Mouse (Mus musculus) urinary bladder, postnatal 10 days (tissue): ENCODE measurements around the gene Rab37.

ENCODE experiments used
- DNase-seq: peaks from one replicate; pipeline ENCODE4 v3.0.0; 2022; ENCODE audit warnings: low spot score

Gene Rab37

GRCm38 (mm10) chr11:115085064-115085463, 6.2 kb upstream of the Rab37 start:
- DNase-seq = no peak

DNA sequence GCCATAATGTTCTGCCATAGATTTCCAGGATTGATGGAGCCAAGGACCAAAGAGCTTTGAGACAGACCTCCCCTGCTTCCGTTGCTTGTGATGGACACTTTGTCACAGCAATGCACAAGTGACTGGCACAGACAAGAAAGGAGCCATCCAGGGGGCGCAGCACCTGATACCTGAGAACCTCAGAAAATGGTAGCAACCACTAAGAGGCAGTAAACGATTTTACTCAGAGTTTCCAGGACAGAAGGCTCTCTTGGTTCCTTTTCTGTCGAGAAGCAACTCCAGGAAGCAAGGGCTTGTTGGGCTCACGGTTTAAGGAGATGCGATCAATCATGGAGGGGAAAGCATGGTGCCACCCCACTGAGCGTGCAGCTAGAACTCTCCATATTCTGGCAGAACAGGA, 5.0 kb upstream of the Rab37 start:
- no peak for DNase-seq

DNA sequence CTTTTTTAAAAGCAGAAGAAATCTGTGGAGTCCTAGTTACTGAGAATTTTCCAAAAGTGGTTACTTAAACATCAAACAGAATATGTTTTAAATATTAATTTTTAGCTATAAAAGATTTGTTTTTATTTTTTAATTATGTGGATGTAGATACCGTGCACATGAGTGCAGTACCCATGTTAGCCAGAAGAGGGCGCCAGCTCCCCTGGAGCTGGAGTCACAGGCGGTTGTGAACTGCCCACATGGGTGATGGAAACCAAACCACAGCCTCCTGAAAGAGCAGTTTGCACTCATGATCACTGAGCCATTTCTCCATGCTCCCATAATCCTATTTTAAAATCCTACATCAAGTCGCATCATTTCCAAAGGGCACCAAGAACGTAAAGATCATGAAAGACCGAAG, 1.4 kb upstream of the Rab37 start:
- DNase-seq = no peak

GRCm38 (mm10) chr11:115092140-115092539, 909 bp downstream of the Rab37 start:
- no peak for DNase-seq

DNA sequence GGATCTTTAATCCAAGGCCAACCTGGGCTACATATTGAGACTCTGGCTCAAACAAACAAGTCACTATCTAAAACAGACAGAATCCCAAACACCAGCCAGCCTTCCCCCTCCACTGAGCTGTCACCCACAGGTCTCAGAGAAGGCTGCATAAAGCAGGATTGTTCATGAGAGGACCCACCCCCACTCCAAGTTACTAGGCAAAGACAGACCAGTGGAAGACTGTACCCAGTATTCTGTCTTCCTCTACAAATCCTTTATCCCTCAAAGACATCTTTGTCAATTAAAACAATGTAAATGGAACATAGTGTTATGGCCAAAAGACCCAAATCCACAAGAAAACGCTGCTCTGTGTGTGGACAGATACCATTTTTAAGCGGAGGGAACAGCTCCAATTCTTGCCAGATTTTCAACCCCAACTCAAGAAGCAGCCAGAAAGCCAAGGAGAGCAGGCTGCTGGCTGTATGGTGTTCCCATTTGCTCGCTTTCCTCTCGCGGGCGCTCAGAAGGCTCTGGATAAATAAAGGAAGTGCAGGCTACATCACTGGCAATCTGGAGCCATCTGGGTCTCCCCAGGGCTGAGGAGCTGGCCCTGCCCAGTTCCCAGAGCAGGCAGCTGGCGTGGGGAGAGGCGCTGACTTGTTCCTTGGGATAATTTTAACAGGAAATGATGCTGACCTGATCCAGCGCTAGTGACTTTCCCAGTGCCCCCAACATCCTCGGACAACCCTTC, 7.1 kb downstream of the Rab37 start:
- no peak for DNase-seq

- DNase-seq = no peak
These were observed 8.1 kb downstream of the Rab37 start for GRCm38 (mm10) chr11:115099241-115099840.

DNA sequence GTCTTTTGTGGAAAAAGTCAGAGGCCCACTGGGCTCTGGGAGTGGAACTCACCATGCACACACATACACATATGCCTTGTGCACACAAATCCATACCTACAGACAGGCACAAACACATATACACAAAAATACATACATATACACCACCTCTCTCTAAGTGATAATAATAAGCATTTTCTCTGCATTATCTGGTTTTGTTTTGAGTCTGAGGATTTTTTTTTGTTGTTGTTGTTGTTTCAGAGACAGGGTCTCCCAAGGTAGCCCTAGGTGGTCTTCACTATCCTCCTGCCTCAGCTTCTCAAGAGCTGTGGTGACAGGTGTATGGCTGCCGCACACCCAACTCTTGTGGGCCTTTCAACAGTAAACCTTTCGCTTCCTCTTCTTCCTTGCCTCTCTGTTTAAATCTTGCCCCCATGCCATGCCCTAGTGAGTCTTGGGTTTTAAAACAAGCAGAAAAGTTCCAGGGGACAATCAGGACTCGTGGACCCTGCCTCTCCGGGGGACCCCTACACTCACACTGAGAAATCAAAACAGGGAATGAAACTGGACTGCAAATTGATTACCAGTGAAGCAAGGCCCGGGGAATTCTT, 8.9 kb downstream of the Rab37 start:
- DNase-seq = no peak

- DNase-seq = no peak
These were observed 9.5 kb downstream of the Rab37 start for GRCm38 (mm10) chr11:115100741-115101140.

- no peak for DNase-seq
These were observed 10.4 kb downstream of the Rab37 start for GRCm38 (mm10) chr11:115101615-115102051.

- no peak for DNase-seq
These were observed 10.9 kb downstream of the Rab37 start for GRCm38 (mm10) chr11:115102116-115102515.

- DNase-seq = no peak
These were observed 12.5 kb downstream of the Rab37 start for GRCm38 (mm10) chr11:115103470-115104413.

DNA sequence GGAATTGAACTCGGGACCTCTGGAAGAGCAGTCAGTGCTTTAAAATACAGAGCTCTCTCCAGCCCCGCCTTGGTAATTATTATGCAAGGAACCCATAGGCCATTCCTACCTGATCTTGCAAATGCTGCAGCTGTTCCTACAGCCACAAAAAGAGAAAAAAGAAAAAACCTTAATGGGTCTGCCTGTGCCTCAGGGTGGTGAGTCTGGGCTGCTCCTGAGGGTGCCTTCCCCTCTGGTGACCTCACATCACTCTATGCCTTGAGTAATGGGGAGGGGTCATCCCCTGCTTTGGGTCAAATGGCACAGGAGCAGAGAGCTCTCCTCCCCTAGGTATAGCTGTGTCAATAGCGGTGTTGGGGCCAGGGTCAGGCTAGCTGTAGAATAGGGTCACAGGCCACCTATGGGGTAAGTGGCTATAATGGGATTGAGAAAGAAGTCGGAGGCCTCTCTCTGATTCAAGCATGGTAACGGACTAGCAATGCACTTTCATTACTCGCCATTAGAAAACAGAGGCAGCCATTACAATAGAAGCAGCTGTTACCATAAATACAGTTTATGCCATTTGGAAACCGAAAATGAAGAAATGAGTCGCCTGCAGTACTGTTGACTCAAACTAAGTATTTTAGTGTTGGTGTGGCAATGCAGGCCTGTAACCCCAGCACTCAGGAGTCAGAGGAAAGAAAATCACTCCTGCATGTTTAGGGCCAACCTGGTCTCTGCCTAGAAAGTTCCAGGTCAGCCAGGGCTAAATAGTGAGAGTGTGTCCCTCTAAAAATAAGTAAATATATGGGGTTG, 13.7 kb downstream of the Rab37 start:
- DNase-seq = no peak

DNA sequence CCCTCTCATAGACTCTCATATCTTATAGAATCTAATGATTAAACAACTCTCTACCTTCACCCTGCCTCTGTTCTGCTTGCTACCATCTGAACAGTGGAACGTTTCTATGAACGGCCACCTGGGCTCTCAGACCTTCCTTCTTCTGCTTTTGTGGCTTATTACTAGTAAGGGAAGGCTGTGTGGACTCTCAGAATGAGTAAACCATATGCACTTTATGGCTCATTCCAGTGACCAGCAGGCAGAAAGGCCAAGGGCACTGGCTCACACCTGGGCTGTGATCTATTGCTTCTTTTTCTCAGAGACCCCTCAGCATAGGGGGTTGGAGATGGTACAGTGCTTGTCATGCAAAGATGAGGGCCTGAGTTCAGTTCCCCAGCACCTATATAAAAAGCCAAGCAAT, 15.4 kb downstream of the Rab37 start:
- DNase-seq = no peak

DNA sequence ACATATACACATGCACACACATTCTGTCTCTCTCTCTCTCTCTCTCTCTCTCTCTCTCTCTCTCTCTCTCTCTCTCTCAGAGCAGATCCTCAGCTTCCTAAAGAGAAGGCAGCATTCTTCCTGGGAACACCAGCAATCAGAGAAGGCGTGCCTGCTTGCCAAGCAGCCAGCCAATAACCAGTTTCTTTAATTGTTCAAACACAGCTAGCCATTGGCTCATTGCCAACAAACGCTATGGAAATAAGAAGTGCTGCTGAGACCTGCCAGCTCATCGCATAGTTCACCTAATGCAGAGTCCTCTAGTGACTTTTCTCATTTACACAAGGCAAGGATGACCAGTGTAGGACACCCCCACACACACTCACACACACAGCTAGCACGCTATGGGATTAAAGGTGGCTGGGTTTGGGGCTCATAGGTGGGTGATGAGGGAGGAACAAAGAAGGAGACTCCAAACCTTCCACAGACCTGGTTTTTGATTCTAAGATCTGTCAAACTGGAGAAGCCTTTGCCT, 16.2 kb downstream of the Rab37 start:
- no peak for DNase-seq

DNA sequence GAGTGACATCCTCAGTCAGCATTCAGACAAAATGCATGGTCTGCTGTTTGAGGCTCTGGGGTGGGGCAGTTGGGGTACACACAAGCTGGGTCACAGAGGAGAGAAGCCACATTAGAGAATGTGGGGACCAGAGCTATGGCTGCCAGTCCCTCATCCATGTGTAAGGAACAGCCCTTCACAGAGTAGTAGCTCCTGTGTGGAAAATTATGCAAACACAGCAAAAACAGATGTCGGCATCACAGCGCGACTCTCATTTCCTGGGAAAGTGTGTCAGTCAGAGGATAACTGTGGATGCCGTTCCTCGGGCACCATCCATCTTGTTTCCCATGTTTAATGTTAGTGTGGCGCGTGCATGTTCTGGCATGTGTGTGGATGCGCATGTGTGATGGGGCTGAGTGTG, 16.9 kb downstream of the Rab37 start:
- DNase-seq = no peak

DNA sequence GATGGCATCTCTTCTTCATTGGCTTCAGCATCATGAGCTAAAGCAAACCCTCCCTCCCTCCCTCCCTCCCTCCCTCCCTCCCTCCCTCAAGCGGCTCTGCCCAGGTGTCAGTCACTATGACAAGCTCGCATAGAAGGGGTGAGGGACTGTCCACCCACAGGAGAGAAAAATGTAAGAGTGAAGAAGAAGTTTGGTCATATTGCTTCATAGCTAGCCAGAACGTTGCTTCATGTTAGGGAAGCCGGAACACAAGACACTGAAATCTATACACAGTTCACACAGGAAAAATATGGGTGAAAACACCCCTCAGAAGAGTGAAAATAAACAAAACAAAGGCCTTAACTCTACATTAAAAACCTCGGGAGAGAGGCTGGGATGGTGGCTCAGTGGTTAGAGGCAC, 19.0 kb downstream of the Rab37 start:
- no peak for DNase-seq

DNA sequence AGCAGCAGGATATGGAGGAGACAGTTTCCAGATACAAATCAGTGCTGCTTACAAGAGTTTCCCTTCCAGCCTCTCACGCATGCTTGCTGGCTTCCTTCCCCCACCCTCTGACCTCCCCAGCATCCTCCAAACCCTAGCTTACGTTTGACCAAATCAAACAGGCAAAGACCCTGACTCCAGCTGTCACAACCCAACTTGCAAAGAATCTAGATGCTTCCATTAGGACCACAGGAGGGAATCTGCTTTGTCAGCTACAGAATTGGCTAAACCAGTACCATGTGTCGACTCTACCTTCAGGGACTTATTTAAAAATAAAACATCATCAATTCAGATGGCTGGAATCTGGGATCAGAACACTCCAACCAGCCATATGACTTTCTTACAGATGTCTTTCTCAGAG, 21.0 kb downstream of the Rab37 start:
- no peak for DNase-seq

DNA sequence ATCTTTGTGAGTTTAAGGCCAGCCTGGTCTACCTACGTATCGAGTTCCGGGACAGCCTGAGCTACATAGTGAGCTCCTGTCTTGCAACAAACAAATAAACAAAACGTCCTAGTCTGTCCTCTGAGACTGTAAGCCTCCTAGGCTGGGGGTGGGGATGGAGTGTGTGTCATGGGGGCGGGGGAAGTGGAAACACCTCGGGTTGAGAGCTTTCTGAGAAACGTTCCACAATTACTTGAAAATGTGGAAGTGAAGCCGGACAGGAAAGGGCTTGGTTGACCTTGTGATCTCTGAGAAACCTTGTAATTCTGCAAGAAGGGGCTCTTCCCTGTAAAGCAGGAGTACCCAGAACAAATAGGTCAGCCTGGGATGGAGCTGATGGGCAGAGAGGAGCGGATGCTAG, 28.2 kb downstream of the Rab37 start:
- no peak for DNase-seq

DNA sequence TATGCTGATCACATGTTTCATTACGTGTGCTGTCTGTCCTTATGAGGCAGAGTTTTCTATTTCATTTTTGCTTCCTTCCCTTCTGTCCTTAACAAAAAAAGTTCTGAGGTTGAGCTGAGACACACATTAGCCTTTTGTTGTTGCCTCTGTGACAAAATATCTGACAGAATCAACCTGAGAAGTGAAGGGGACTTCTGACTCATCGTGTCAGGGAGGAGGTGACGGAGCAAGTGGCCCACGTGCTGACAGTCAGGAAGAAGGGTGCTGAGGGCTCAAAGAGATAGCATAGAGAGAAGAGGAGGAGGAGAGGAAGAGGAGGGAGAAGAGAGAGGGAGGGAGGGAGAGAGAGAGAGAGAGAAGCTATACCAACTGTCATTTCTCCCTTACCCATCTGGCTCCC, 37.3 kb downstream of the Rab37 start:
- no peak for DNase-seq

- no peak for DNase-seq
These were observed 38.4 kb downstream of the Rab37 start for GRCm38 (mm10) chr11:115129508-115130126.
